Mouse (Mus musculus): Measurements from ENCODE around the gene Miip.

GRCm38 (mm10) chr4:147881792-147882191 lies 13.2 kb upstream of the Miip start:
- TF ChIP-seq POLR2A (IDR thresholded peaks at IDR 0.05; ENCODE audit: insufficient read depth, low read length): no peak
- TF ChIP-seq CTCF (IDR thresholded peaks at IDR 0.05; ENCODE audit: low read depth, low read length): no peak

Data from ES-Bruce4 (cell line).